Mouse (Mus musculus): Measurements from ENCODE around the gene Impad1. TPM values are rescaled to one million over a fixed set of nuclear protein-coding genes. Genes with fewer than 3 reads are reported as not detected.

Gene Impad1
- total and polyA plus RNA-seq, 2 experiments from 2014 or later, result 42.4 to 95.1 TPM

GRCm38 (mm10) chr4:4792141-4792991 is 789 bp downstream of the Impad1 start:
- no peaks in the 10 kb centered on the region for H3K9me3 ChIP-seq (ENCODE audit: low read length)
- peaks cover 2% of the 10 kb centered on the region; the same call in 1 of the 2 replicates for H3K4me1 ChIP-seq (ENCODE audit: insufficient read depth, low read length)
- TF ChIP-seq CTCF (IDR thresholded peaks at IDR 0.05), result no peak
- H3K36me3 ChIP-seq (ENCODE audit: insufficient read depth, low read length), result no peaks in the 10 kb centered on the region
- DNase-seq (ENCODE audit: low spot score) (peak; percentile 35), ATAC-seq (ENCODE audit: low FRiP score) (peak; percentile 75)
- no peaks in the 10 kb centered on the region for H3K27me3 ChIP-seq (ENCODE audit: insufficient read depth, low read length)
- H3K4me2 ChIP-seq (ENCODE audit: low read depth, low read length, poor library complexity, severe bottlenecking), result peak overlapping the region; percentile 76
- under 1% methylated on average over 59 of the region's 61 CpGs for WGBS
- H3K27ac ChIP-seq (ENCODE audit: low read depth, low read length), result peak overlapping the region; percentile 86
- peak overlapping the region; percentile 99 for H3K9ac ChIP-seq (replicated peaks; ENCODE audit: low read length, poor library complexity, severe bottlenecking)
- peak overlapping the region; percentile 99 for H3K4me3 ChIP-seq (ENCODE audit: low read depth, low read length)

GRCm38 (mm10) chr4:4791180-4791579 is 2.0 kb downstream of the Impad1 start:
- ATAC-seq (ENCODE audit: low FRiP score) (no peak), DNase-seq (ENCODE audit: low spot score) (no peak)
- 94% methylated on average over 1 of the region's 1 CpGs for WGBS
- Histone ChIP-seq H3K4me2 (ENCODE audit: low read depth, low read length, poor library complexity, severe bottlenecking) (peak overlapping the region; percentile 76), H3K36me3 (ENCODE audit: insufficient read depth, low read length) (no peaks in the 10 kb centered on the region), H3K9ac (replicated peaks; ENCODE audit: low read length, poor library complexity, severe bottlenecking) (no peak overlapping the region), H3K4me3 (ENCODE audit: low read depth, low read length) (peak overlapping the region; percentile 99; the same call in 1 of the 2 replicates), H3K4me1 (ENCODE audit: insufficient read depth, low read length) (peaks cover 2% of the 10 kb centered on the region; the same call in 1 of the 2 replicates), H3K9me3 (ENCODE audit: low read length) (no peaks in the 10 kb centered on the region), H3K27ac (ENCODE audit: low read depth, low read length) (no peak overlapping the region), H3K27me3 (ENCODE audit: insufficient read depth, low read length) (no peaks in the 10 kb centered on the region)
- no peak for TF ChIP-seq CTCF (IDR thresholded peaks at IDR 0.05)

- H3K9me3 ChIP-seq (ENCODE audit: low read length), result 0 out of 2 replicates have a peak, but pooled peaks cover 6% of the 10 kb centered on the region
- DNase-seq (ENCODE audit: low spot score), result no peak
- no peaks in the 10 kb centered on the region for H3K36me3 ChIP-seq (ENCODE audit: insufficient read depth, low read length)
- no peak overlapping the region for H3K9ac ChIP-seq (replicated peaks; ENCODE audit: low read length, poor library complexity, severe bottlenecking)
- H3K4me3 ChIP-seq (ENCODE audit: low read depth, low read length), result no peak overlapping the region
- no peak for TF ChIP-seq CTCF (IDR thresholded peaks at IDR 0.05)
- no peak overlapping the region for H3K27ac ChIP-seq (ENCODE audit: low read depth, low read length)
- H3K27me3 ChIP-seq (ENCODE audit: insufficient read depth, low read length), result no peaks in the 10 kb centered on the region
- no peaks in the 10 kb centered on the region for H3K4me1 ChIP-seq (ENCODE audit: insufficient read depth, low read length)
- 88% methylated on average over 2 of the region's 2 CpGs for WGBS
- H3K4me2 ChIP-seq (ENCODE audit: low read depth, low read length, poor library complexity, severe bottlenecking), result no peak overlapping the region
- no peak for ATAC-seq (ENCODE audit: low FRiP score)
These were observed 8.0 kb downstream of the Impad1 start for GRCm38 (mm10) chr4:4785169-4785568.

GRCm38 (mm10) chr4:4784305-4784704 is 8.8 kb downstream of the Impad1 start:
- H3K4me1 ChIP-seq (ENCODE audit: insufficient read depth, low read length), result no peaks in the 10 kb centered on the region
- H3K27ac ChIP-seq (ENCODE audit: low read depth, low read length), result no peak overlapping the region
- H3K9ac ChIP-seq (replicated peaks; ENCODE audit: low read length, poor library complexity, severe bottlenecking), result no peak overlapping the region
- DNase-seq (ENCODE audit: low spot score) (no peak), ATAC-seq (ENCODE audit: low FRiP score) (no peak)
- 72% methylated on average over 1 of the region's 1 CpGs for WGBS
- no peak overlapping the region for H3K4me3 ChIP-seq (ENCODE audit: low read depth, low read length)
- no peak overlapping the region for H3K4me2 ChIP-seq (ENCODE audit: low read depth, low read length, poor library complexity, severe bottlenecking)
- 0 out of 2 replicates have a peak, but pooled peaks cover 6% of the 10 kb centered on the region for H3K9me3 ChIP-seq (ENCODE audit: low read length)
- no peaks in the 10 kb centered on the region for H3K27me3 ChIP-seq (ENCODE audit: insufficient read depth, low read length)
- no peaks in the 10 kb centered on the region for H3K36me3 ChIP-seq (ENCODE audit: insufficient read depth, low read length)
- no peak for TF ChIP-seq CTCF (IDR thresholded peaks at IDR 0.05)

- Histone ChIP-seq H3K4me1 (ENCODE audit: insufficient read depth, low read length) (no peaks in the 10 kb centered on the region), H3K27ac (ENCODE audit: low read depth, low read length) (no peak overlapping the region), H3K9ac (replicated peaks; ENCODE audit: low read length, poor library complexity, severe bottlenecking) (no peak overlapping the region), H3K27me3 (ENCODE audit: insufficient read depth, low read length) (no peaks in the 10 kb centered on the region), H3K9me3 (ENCODE audit: low read length) (0 out of 2 replicates have a peak, but pooled peaks cover 6% of the 10 kb centered on the region), H3K36me3 (ENCODE audit: insufficient read depth, low read length) (no peaks in the 10 kb centered on the region), H3K4me2 (ENCODE audit: low read depth, low read length, poor library complexity, severe bottlenecking) (no peak overlapping the region), H3K4me3 (ENCODE audit: low read depth, low read length) (no peak overlapping the region)
- no peak for ATAC-seq (ENCODE audit: low FRiP score)
- no peak for TF ChIP-seq CTCF (IDR thresholded peaks at IDR 0.05)
- DNase-seq (ENCODE audit: low spot score), result no peak
These were observed 9.5 kb downstream of the Impad1 start for GRCm38 (mm10) chr4:4783686-4783957.

- no peak overlapping the region for H3K27ac ChIP-seq (ENCODE audit: low read depth, low read length)
- 99% methylated on average over 4 of the region's 4 CpGs for WGBS
- H3K27me3 ChIP-seq (ENCODE audit: insufficient read depth, low read length), result no peaks in the 10 kb centered on the region
- H3K4me3 ChIP-seq (ENCODE audit: low read depth, low read length), result no peak overlapping the region
- H3K9me3 ChIP-seq (ENCODE audit: low read length), result 0 out of 2 replicates have a peak, but pooled peaks cover 6% of the 10 kb centered on the region
- ATAC-seq (ENCODE audit: low FRiP score) (no peak), DNase-seq (ENCODE audit: low spot score) (no peak)
- H3K4me2 ChIP-seq (ENCODE audit: low read depth, low read length, poor library complexity, severe bottlenecking), result no peak overlapping the region
- no peak overlapping the region for H3K9ac ChIP-seq (replicated peaks; ENCODE audit: low read length, poor library complexity, severe bottlenecking)
- H3K4me1 ChIP-seq (ENCODE audit: insufficient read depth, low read length), result no peaks in the 10 kb centered on the region
- no peak for TF ChIP-seq CTCF (IDR thresholded peaks at IDR 0.05)
- H3K36me3 ChIP-seq (ENCODE audit: insufficient read depth, low read length), result no peaks in the 10 kb centered on the region
These were observed 10.1 kb downstream of the Impad1 start for GRCm38 (mm10) chr4:4782882-4783685.

All from midbrain, postnatal 0 days (tissue).